Mouse (Mus musculus) cerebellum, adult 2 months (tissue): ENCODE measurements at regions not wholly inside any gene's neighbourhood (a gene's known extent, or its start where the extent isn't known, plus 50 kb on each side); places are given as distances from the start of the nearest gene placed in this dataset.

Experiments
- CTCF ChIP-seq: fragments of 200-500 bp; IDR thresholded peaks from 2 replicates; pipeline ENCODE4 v1.5.1; 2011; ENCODE audit warnings: low read depth, mild to moderate bottlenecking, control low read depth, low read length, moderate library complexity, borderline replicate concordance; ENCODE audit not compliant: insufficient read depth
- POLR2A ChIP-seq: fragments of 200-500 bp; IDR thresholded peaks from 2 replicates; pipeline ENCODE4 v1.6.1; 2011; ENCODE audit warnings: low read length, control low read depth, borderline replicate concordance; ENCODE audit not compliant: insufficient read depth

- no peak for TF ChIP-seq CTCF
- TF ChIP-seq POLR2A: no peak
Measured at GRCm38 (mm10) chr9:59202654-59203514, 88.5 kb upstream of the Adpgk start.
